Mouse (Mus musculus) splenic B cell, adult 2 months (primary cell): ENCODE measurements around the gene Ccdc62.

ENCODE experiments used
- DNase-seq: peaks from one replicate; pipeline ENCODE4 v3.0.0-alpha.2; 2011; ENCODE audit warnings: low read depth, low spot score
- H3K27me3 ChIP-seq: 2 replicates; pipeline ENCODE4 v1.6.1; 2012; ENCODE audit warnings: mild to moderate bottlenecking, low read length, moderate library complexity, mixed read lengths; ENCODE audit not compliant: control insufficient read depth, poor library complexity, insufficient read depth, severe bottlenecking
- H3K36me3 ChIP-seq: 2 replicates; pipeline ENCODE4 v1.6.1; 2012; ENCODE audit warnings: mild to moderate bottlenecking, low read length, moderate library complexity, mixed read lengths; ENCODE audit not compliant: control insufficient read depth, poor library complexity, insufficient read depth, severe bottlenecking

Ccdc62 gene

DNA sequence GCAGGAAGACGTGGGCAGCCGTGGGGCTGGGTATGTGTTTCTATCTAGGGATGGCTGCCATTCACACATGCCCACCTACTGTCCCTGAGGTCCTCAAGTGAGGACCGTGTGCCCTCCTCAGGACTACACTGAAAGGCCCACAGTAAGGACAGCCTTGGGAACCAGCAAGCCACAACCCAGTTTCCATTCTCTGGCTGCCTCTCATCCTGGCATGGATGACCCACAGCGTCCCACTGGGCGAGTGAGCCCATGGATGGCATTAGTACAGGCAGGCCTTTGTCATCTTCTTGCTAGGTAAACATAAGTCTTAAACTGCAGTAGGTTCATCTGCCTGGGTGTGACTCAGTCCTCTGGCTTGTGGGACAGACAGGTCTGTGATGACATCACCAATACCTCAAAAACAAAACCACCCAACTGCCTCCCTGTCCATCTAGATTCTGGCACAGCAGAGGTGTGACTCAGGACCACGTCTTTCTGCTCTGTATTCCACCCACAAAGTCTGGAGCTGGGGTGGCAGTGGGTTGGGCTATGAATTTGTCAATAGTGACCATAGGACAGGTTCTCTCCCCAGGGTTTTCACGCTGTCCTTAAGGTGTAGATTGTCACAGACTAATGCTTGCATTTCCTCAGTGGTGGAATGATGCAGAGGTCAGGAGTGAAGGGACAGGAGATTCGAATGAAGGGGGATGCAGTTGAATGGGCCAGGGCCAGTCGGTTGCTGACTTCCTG lies 50.2 kb downstream of the Ccdc62 start:
- peak; percentile 49 for DNase-seq
- no peaks in the 10 kb centered on the region for H3K27me3 ChIP-seq
- no peaks in the 10 kb centered on the region for H3K36me3 ChIP-seq

DNA sequence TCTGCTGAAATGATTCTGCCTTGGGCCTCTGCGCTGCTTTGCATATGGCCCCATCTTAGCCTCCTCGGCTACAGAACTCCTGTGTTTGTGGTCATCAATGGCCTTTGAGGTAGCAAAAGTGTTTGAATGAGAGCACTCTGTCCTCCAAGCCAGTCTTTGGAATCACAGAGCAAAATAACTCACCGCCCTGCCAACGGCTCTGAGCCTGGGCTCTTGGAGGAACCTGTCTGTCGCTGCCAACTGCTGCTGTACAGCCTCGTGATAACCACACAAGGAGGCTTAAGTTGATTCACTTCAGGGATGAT lies 50.7 kb downstream of the Ccdc62 start:
- DNase-seq: peak; percentile 68
- Histone ChIP-seq H3K27me3 (no peaks in the 10 kb centered on the region), H3K36me3 (no peaks in the 10 kb centered on the region)

GRCm38 (mm10) chr5:123982838-123983237 lies 52.4 kb downstream of the Ccdc62 start:
- DNase-seq: no peak
- Histone ChIP-seq H3K27me3 (no peaks in the 10 kb centered on the region), H3K36me3 (no peaks in the 10 kb centered on the region; the same call in 1 of the 2 replicates)

DNA sequence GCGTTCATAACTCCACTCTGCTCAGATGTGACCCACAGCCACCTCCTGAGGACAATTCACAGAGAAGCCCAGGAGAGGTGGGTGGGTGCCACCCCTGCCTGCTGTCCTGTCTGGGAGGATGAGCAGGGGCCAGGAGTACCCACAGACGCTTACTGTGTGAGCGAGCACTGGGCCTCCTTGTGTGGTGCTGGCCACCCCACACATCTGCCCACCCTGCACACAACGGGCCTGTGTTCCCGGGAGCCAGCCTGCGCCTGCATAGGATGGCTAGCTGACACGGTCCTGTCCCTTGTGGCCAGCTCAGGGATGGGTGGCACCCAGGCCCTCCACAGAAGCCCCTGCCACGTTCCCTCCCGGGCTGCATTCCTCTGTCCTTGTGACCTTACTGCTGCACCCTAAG lies 55.0 kb downstream of the Ccdc62 start:
- Histone ChIP-seq H3K27me3 (no peaks in the 10 kb centered on the region), H3K36me3 (peaks cover 1% of the 10 kb centered on the region)
- no peak for DNase-seq

DNA sequence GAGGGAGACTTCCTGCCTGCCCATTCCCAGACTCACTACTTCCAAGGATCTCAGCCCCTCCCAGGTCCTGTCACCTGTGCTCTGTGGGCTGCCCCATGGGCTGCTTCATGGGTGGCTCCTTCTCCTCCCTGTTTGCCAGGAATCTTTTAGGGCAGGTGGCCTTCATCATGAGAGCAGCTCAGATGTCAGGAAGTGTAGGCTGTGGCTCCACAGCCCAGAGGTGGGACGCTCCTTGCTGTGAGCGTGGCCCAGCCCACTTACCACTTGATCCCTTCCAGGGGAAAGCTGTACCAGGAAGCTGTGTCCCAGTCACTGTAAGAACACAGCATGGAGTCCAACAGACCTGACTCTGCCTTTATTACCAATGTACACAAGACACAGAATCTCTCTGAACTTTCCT lies 56.4 kb downstream of the Ccdc62 start:
- H3K27me3 ChIP-seq: no peaks in the 10 kb centered on the region
- no peak for DNase-seq

DNA sequence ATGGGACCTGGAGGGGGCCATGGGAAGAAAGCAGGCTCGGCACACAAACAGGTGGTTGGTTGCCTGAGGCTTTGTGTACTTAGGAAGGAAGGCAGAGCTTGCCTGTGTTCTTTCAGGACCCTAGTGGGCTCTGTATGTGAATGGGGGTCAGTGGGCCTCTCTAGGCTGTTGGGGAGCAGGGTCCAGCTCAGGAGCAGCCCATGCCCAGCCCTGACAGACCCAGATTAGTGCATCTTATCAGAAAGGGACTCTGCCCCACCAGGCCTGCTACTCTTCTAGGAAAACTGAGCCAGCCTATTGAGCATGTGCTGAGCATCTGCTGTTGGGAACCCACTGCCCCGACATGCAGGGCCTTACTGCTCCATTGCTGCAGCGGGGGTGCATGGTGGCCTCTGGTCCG lies 57.0 kb downstream of the Ccdc62 start:
- peaks cover 7% of the 10 kb centered on the region for H3K36me3 ChIP-seq
- H3K27me3 ChIP-seq: no peaks in the 10 kb centered on the region
- no peak for DNase-seq

More for the DNA sequence above, 56.4 kb downstream of the Ccdc62 start:
- peaks cover 7% of the 10 kb centered on the region for H3K36me3 ChIP-seq

DNA sequence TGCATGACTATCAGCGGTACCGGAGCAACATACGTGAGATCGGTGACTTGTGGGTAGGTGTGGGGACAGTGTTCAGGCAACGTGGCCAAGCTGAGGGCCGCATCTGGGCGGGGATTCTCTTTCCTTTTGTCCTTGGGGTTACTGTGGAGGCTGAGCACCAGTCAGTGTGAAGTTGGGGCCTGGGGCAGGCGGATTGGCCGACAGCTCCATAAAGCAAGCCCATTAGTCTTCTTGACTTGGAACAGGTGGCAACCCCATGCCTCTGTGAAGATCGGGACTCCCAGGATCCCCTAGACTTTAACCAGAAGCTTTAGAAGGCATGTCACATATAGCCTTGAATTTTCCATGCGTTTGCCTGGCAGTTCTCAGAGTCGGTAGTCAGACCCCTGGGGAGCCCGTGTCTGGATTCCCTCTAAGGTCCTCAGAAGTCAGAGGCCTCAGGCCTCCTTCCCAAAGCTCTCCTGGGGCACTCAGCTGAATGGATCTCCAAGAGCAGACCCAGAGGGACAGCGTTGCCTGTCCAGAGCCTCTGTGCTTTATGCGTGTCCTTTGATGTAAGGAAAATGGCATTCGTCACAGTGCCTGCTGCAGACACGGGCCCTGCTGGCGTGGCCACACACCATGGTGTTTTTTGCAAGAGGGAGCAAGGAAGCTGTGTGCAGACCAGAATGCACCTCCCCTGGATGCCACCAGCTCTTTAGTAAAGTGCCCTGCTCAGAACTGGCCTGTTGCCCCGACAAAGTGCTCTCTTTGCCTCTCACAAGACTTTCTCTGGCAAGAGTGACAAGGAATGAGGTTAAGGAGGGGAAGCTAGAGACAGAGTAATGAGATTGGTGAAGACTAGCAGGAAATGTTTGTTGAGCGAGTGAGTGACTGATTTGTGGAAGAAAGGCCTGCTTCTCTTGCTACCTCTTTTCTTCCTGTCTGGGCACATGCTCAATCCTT lies 59.7 kb downstream of the Ccdc62 start:
- Histone ChIP-seq H3K27me3 (no peaks in the 10 kb centered on the region), H3K36me3 (peaks cover 7% of the 10 kb centered on the region)
- no peak for DNase-seq

GRCm38 (mm10) chr5:123991321-123991720 lies 60.8 kb downstream of the Ccdc62 start:
- no peak for DNase-seq
- peaks cover 10% of the 10 kb centered on the region for H3K36me3 ChIP-seq
- H3K27me3 ChIP-seq: no peaks in the 10 kb centered on the region

GRCm38 (mm10) chr5:123992193-123992637 lies 61.7 kb downstream of the Ccdc62 start:
- H3K36me3 ChIP-seq: peaks cover 17% of the 10 kb centered on the region
- no peaks in the 10 kb centered on the region for H3K27me3 ChIP-seq
- DNase-seq: no peak

GRCm38 (mm10) chr5:123992794-123993193 lies 62.3 kb downstream of the Ccdc62 start:
- DNase-seq: peak; percentile 89
- H3K27me3 ChIP-seq: no peaks in the 10 kb centered on the region
- H3K36me3 ChIP-seq: peaks cover 17% of the 10 kb centered on the region

GRCm38 (mm10) chr5:123993263-123994036 lies 63.0 kb downstream of the Ccdc62 start:
- peaks cover 20% of the 10 kb centered on the region for H3K36me3 ChIP-seq
- DNase-seq: no peak
- H3K27me3 ChIP-seq: no peaks in the 10 kb centered on the region

DNA sequence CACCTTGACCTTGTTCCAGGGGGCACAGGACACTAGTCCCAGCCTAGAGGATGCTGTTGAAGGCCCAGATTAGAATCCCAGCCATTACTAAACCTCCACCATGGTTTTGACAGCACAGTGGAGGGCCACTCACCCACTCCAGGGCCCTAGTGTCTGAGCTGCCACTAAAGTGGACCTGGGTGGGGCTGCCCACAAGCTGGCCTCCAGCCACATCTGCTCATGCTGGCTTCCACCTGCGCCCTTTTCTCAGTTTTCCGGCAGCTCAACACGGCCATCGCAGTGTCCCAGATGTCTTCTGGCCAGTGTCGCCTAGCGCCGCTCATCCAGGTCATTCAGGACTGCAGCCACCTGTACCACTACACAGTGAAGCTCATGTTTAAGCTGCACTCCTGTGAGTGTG lies 64.0 kb downstream of the Ccdc62 start:
- H3K27me3 ChIP-seq: no peaks in the 10 kb centered on the region
- DNase-seq: no peak
- peaks cover 20% of the 10 kb centered on the region for H3K36me3 ChIP-seq

DNA sequence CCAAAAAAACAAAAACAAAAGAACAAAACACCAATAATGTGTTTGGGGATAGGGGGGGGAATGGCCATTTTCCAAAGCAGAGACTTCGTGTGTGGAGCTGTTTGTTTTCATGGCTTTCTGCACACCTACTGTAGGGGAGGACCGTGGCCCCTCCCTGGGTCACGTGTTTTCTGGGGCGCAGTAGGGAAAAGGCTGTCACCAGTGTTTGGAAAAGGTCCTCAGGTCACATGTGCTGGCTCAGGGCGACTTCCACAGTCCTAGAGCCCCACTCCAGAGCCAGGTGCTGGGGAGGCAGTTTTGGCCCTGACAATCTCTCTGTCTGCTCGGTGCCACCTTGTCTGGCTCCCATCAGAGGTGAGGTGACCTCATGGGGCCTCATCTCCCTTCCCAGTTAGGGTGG lies 64.9 kb downstream of the Ccdc62 start:
- Histone ChIP-seq H3K36me3 (peaks cover 22% of the 10 kb centered on the region), H3K27me3 (no peaks in the 10 kb centered on the region)
- no peak for DNase-seq

GRCm38 (mm10) chr5:123996194-123996593 lies 65.7 kb downstream of the Ccdc62 start:
- DNase-seq: no peak
- H3K27me3 ChIP-seq: no peaks in the 10 kb centered on the region

GRCm38 (mm10) chr5:123996695-123997094 lies 66.2 kb downstream of the Ccdc62 start:
- Histone ChIP-seq H3K27me3 (no peaks in the 10 kb centered on the region), H3K36me3 (peaks cover 21% of the 10 kb centered on the region)
- no peak for DNase-seq

More at GRCm38 (mm10) chr5:123996194-123996593, 65.7 kb downstream of the Ccdc62 start:
- H3K36me3 ChIP-seq: peaks cover 22% of the 10 kb centered on the region
